Mouse (Mus musculus) ES-E14 (cell line): Measurements from ENCODE around the gene Idnk.

ENCODE experiments used
- CHD2 ChIP-seq: IDR thresholded peaks from 2 replicates; pipeline ENCODE4 v1.6.1; 2014; ENCODE audit warnings: mild to moderate bottlenecking, low read depth, low read length, inconsistent platforms
- HCFC1 ChIP-seq: IDR thresholded peaks from 2 replicates; pipeline ENCODE4 v1.6.1; 2012; ENCODE audit warnings: low read length, inconsistent platforms, borderline replicate concordance; ENCODE audit not compliant: insufficient read depth

- no peak for TF ChIP-seq HCFC1
- no peak for TF ChIP-seq CHD2
Observed at GRCm38 (mm10) chr13:58181607-58182551, 24.4 kb downstream of the Idnk start.
